Mouse (Mus musculus) myocyte (in vitro differentiated cells): ENCODE data around the gene Castor2.

Experiments used
- E2F4 ChIP-seq: IDR thresholded peaks from one replicate; pipeline ENCODE4 v1.6.1; 2011; ENCODE audit warnings: mild to moderate bottlenecking, control low read depth, moderate library complexity; ENCODE audit not compliant: insufficient read depth
- MAX ChIP-seq: IDR thresholded peaks from one replicate; pipeline ENCODE4 v1.6.1; 2011; ENCODE audit warnings: low read depth, mild to moderate bottlenecking, control low read depth
- MYOD1 ChIP-seq, 3 experiments: IDR thresholded peaks; one replicate each; pipeline ENCODE4 v1.6.1; 2011; ENCODE audit warnings: control low read depth in 2 of 3, low read depth in 2 of 3, mild to moderate bottlenecking in 2 of 3, moderate library complexity in 1 of 3; ENCODE audit not compliant: insufficient read length in 2 of 3, control insufficient read depth in 1 of 3
- MYOG ChIP-seq, 3 experiments: IDR thresholded peaks; one replicate each; pipeline ENCODE4 v1.6.1; 2011; ENCODE audit warnings: control low read depth in 2 of 3, low read depth in 2 of 3, mild to moderate bottlenecking in 2 of 3; ENCODE audit not compliant: insufficient read length in 2 of 3, control insufficient read depth in 1 of 3, insufficient read depth in 1 of 3
- POLR2A ChIP-seq: IDR thresholded peaks from one replicate; pipeline ENCODE4 v1.6.1; 2011; ENCODE audit warnings: low read depth, mild to moderate bottlenecking, control low read depth, moderate library complexity; ENCODE audit not compliant: insufficient read length
- POLR2AphosphoS2 ChIP-seq: IDR thresholded peaks from one replicate; pipeline ENCODE4 v1.6.1; 2011; ENCODE audit warnings: low read depth, control low read depth; ENCODE audit not compliant: insufficient read length
- REST ChIP-seq: IDR thresholded peaks from one replicate; pipeline ENCODE4 v1.6.1; 2011; ENCODE audit warnings: mild to moderate bottlenecking, control low read depth, moderate library complexity; ENCODE audit not compliant: insufficient read depth, insufficient read length
- SRF ChIP-seq: IDR thresholded peaks from one replicate; pipeline ENCODE4 v1.6.1; 2011; ENCODE audit warnings: low read depth; ENCODE audit not compliant: control insufficient read depth, insufficient read length
- TCF12 ChIP-seq: IDR thresholded peaks from one replicate; pipeline ENCODE4 v1.6.1; 2011; ENCODE audit warnings: mild to moderate bottlenecking, control low read depth; ENCODE audit not compliant: poor library complexity, insufficient read depth, severe bottlenecking
- USF1 ChIP-seq: IDR thresholded peaks from one replicate; pipeline ENCODE4 v1.6.1; 2011; ENCODE audit warnings: low read depth, mild to moderate bottlenecking, control low read depth, moderate library complexity

DNA sequence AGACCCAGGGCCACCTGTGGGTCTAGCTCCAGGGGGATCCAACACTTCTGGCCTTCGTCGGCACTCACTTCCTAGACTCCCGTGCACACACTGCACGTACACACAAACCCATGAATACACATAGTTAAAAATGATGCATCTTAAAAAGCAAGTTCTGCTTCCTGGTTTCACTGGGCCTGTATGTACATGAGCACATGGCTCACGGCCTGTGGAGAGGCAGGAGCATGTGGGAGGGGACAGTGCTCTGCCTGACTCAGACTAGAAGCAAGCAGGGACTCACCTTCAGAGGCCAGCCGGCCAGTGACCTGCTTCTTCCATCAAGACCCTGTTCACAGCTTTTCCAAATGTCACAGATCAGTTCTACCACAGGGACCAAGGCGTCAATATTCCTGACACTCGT is 94.2 kb downstream of the Castor2 start:
- TF ChIP-seq POLR2A (no peak), MAX (no peak), MYOD1 (IDR thresholded peaks at IDR 0.05; ENCODE audit: control insufficient read depth in 1 of 3, insufficient read length in 2 of 3, low read depth in 2 of 3) (no peak), TCF12 (no peak), MYOG (IDR thresholded peaks at IDR 0.05; ENCODE audit: control insufficient read depth in 1 of 3, insufficient read depth in 1 of 3, insufficient read length in 2 of 3, low read depth in 2 of 3) (no peak), USF1 (no peak), SRF (no peak), E2F4 (no peak), POLR2AphosphoS2 (no peak), REST (no peak)
